Mouse (Mus musculus) layer of hippocampus, postnatal 14 days (tissue): ENCODE measurements at regions not wholly inside any gene's neighbourhood (a gene's known extent, or its start where the extent isn't known, plus 50 kb on each side); places are given as distances from the start of the nearest gene placed in this dataset.

Source experiments
- DNase-seq, 2 experiments: peaks; one replicate each; pipeline ENCODE4 v3.0.0; 2021 to 2022; ENCODE audit warnings: low spot score in 2 of 2, mixed read lengths in 1 of 2

DNA sequence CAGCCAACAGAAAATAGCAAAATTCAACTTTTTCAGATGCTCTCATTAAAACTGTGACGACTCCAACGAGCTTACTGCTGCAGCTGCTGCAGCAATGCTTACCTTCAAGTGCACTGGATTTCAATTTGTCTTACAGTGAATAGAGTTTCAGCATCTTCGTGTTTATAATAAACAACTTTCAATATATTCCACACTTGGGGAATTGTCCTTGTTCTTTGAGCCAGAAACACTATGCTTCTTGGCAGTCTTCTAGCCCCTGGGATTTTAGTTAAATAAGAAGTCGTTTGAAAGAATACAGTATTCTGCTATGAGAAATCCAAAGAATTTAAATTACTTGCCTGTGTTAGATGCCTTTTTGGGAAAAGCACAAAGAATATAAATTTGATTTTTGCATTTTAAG, 381.9 kb upstream of the Kcnd2 start:
- no peak for DNase-seq

DNA sequence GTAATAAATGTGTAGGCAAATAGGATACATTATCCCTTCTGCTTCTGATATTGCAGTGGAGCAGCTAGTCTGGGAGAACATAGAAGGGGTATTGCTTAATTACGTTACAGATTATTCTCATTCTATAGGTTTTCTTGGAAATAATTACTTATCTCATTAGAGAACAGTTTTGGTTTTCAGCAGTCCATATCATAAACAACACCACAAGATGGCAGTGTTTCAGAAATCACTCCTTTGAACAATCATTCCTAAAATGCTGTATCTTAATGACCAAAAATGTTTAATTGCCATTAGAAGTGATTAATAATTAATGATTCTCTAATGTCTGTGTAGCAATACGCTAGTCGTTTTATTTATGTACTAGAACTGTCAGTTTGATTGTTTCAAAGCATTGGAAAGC, 375.2 kb upstream of the Kcnd2 start:
- DNase-seq, result peak in 1 of 2 experiments; percentile 26
